ENCODE assay signal across 8 mouse cellular contexts in genomic region chr9:106822381-106823104, GRCm38 (mm10). TPM values are rescaled to one million over a fixed set of nuclear protein-coding genes. Genes with fewer than 3 reads are reported as not detected.
DNase-seq lines count a peak whose midpoint lies in the region; ATAC-seq and TF ChIP-seq lines count a peak whose summit lies in the region.

No protein-coding gene starts in this region.

- H3K27me3 ChIP-seq in MEL (ENCODE audit: control insufficient read depth in 1 of 2, insufficient read depth in 2 of 2, low read length in 2 of 2), result no peaks in the 10 kb centered on the region
- no peaks in the 10 kb centered on the region for H3K27me3 ChIP-seq in forebrain, postnatal 0 days (ENCODE audit: insufficient read depth, low read length)
- H3K27me3 ChIP-seq in lung, postnatal 0 days (replicated peaks; ENCODE audit: insufficient read depth, low read length), result no peaks in the 10 kb centered on the region

- peak; percentile 94 for DNase-seq in MEL (ENCODE audit: low read depth, low spot score)
- peak; percentile 70 for DNase-seq in cerebellum, adult 18-20 months
- DNase-seq in forebrain, postnatal 0 days, result peak; percentile 80
- DNase-seq in heart, postnatal 4 days, result peak; percentile 94
- peak; percentile 75 for DNase-seq in layer of hippocampus, adult 9-11 months
- DNase-seq in lung, postnatal 0 days (ENCODE audit: low spot score), result peak; percentile 96
- peak; percentile 80 for DNase-seq in ovary, postnatal 14 days (ENCODE audit: low spot score)
- DNase-seq in thymus, postnatal 25 days, result peak; percentile 89

- peaks cover 24% of the 10 kb centered on the region for H3K79me2 ChIP-seq in MEL (ENCODE audit: control insufficient read depth, insufficient read depth, low read length, poor library complexity)

- no peak for TF ChIP-seq RAD21 in MEL (IDR thresholded peaks at IDR 0.05; ENCODE audit: low read depth, low read length)

- H3K9me3 ChIP-seq in MEL (replicated peaks; ENCODE audit: insufficient read depth, low read length), result no peaks in the 10 kb centered on the region
- no peaks in the 10 kb centered on the region for H3K9me3 ChIP-seq in forebrain, postnatal 0 days (ENCODE audit: low read length)
- no peaks in the 10 kb centered on the region for H3K9me3 ChIP-seq in lung, postnatal 0 days (ENCODE audit: low read length)

- peak overlapping the region; percentile 95 for H3K4me2 ChIP-seq in forebrain, postnatal 0 days (ENCODE audit: low read depth)
- peak overlapping the region; percentile 64 for H3K4me2 ChIP-seq in lung, postnatal 0 days (replicated peaks; ENCODE audit: low read depth, low read length)

- peak overlapping the region; percentile 85 for H3K9ac ChIP-seq in MEL (ENCODE audit: control insufficient read depth, low read depth, low read length, poor library complexity, severe bottlenecking)
- H3K9ac ChIP-seq in forebrain, postnatal 0 days, result peak overlapping the region; percentile 77
- H3K9ac ChIP-seq in lung, postnatal 0 days (replicated peaks; ENCODE audit: low read depth), result peak overlapping the region; percentile 82

- peak; percentile 71 to 77 for TF ChIP-seq EP300 in MEL (IDR thresholded peaks at IDR 0.05; ENCODE audit: low read depth in 1 of 2, low read length in 2 of 2)
- TF ChIP-seq EP300 in lung, postnatal 0 days (IDR thresholded peaks at IDR 0.05), result no peak

- H3K4me3 ChIP-seq in MEL (ENCODE audit: control insufficient read depth in 1 of 2, insufficient read depth in 1 of 2, low read depth in 2 of 2, low read length in 2 of 2), result peak overlapping the region; percentile 66 to 74
- H3K4me3 ChIP-seq in forebrain, postnatal 0 days (ENCODE audit: low read depth, low read length), result peak overlapping the region; percentile 99
- peak overlapping the region; percentile 94 for H3K4me3 ChIP-seq in lung, postnatal 0 days (ENCODE audit: low read depth, low read length)

- ATAC-seq in forebrain, postnatal 0 days, result peak; percentile 14
- peak; percentile 80 for ATAC-seq in lung, postnatal 0 days

- 2% methylated on average over 32 of the region's 32 CpGs for WGBS in forebrain, postnatal 0 days
- WGBS in lung, postnatal 0 days, result under 1% methylated on average over 32 of the region's 32 CpGs

- peaks cover 2 to 14% of the 10 kb centered on the region in 2 experiments; a peak in 2 of 4 replicates for H3K36me3 ChIP-seq in MEL (ENCODE audit: control insufficient read depth in 1 of 2, insufficient read depth in 2 of 2, low read length in 2 of 2)
- H3K36me3 ChIP-seq in forebrain, postnatal 0 days (ENCODE audit: insufficient read depth), result no peaks in the 10 kb centered on the region
- H3K36me3 ChIP-seq in lung, postnatal 0 days (ENCODE audit: insufficient read depth, low read length), result no peaks in the 10 kb centered on the region

- H3K4me1 ChIP-seq in MEL (ENCODE audit: control insufficient read depth in 1 of 2, insufficient read depth in 2 of 2, low read length in 2 of 2), result peaks cover 0 to 6% of the 10 kb centered on the region in 2 experiments; a peak in 3 of 4 replicates
- H3K4me1 ChIP-seq in forebrain, postnatal 0 days (ENCODE audit: insufficient read depth), result no peaks in the 10 kb centered on the region
- H3K4me1 ChIP-seq in lung, postnatal 0 days (ENCODE audit: insufficient read depth, low read depth, low read length), result no peaks in the 10 kb centered on the region

- peak in 1 of 2 experiments; percentile 48; a peak in 2 of 4 replicates for TF ChIP-seq POLR2A in MEL (IDR thresholded peaks at IDR 0.05; ENCODE audit: control insufficient read depth in 1 of 2, insufficient read depth in 1 of 2, low read depth in 1 of 2, low read length in 2 of 2, poor library complexity in 1 of 2)

- TF ChIP-seq CTCF in MEL (IDR thresholded peaks at IDR 0.05 in 2 of 3, conservative IDR thresholded peaks at IDR 0.05 in 1 of 3; ENCODE audit: control insufficient read depth in 1 of 3, insufficient read depth in 1 of 3, low read depth in 2 of 3, low read length in 3 of 3, poor library complexity in 1 of 3, severe bottlenecking in 1 of 3), result no peak
- peak; percentile 10; the same call in 1 of the 2 replicates for TF ChIP-seq CTCF in forebrain, postnatal 0 days (IDR thresholded peaks at IDR 0.05; ENCODE audit: low read depth)
- TF ChIP-seq CTCF in lung, postnatal 0 days (IDR thresholded peaks at IDR 0.05), result peak; percentile 22; the same call in 1 of the 2 replicates

- H3K27ac ChIP-seq in MEL (ENCODE audit: control insufficient read depth, low read depth, low read length), result peak overlapping the region; percentile 93
- H3K27ac ChIP-seq in forebrain, postnatal 0 days (ENCODE audit: low read depth, low read length), result peak overlapping the region; percentile 87
- peak overlapping the region; percentile 97 for H3K27ac ChIP-seq in lung, postnatal 0 days (ENCODE audit: low read length)

TF ChIP-seq in MEL, 35 proteins besides CTCF, POLR2A, EP300 and RAD21:
- peak; percentile 91 for TF ChIP-seq ETS1 (IDR thresholded peaks at IDR 0.05; ENCODE audit: low read depth, low read length)
- TF ChIP-seq HCFC1 (IDR thresholded peaks at IDR 0.05; ENCODE audit: low read depth, low read length), result peak; percentile 64
- TF ChIP-seq ELF1 (IDR thresholded peaks at IDR 0.05; ENCODE audit: low read depth, low read length), result peak; percentile 76
- TF ChIP-seq TCF12 (IDR thresholded peaks at IDR 0.05; ENCODE audit: low read depth, low read length), result peak; percentile 46; the same call in 1 of the 2 replicates
- peak; percentile 35; the same call in 1 of the 2 replicates for TF ChIP-seq BHLHE40 (IDR thresholded peaks at IDR 0.05; ENCODE audit: borderline replicate concordance, low read depth, low read length)
- TF ChIP-seq MAFK (IDR thresholded peaks at IDR 0.05; ENCODE audit: borderline replicate concordance, low read depth, low read length), result 0 out of 2 replicates have a peak, but pooled peaks have one; percentile 21
- TF ChIP-seq USF2 (IDR thresholded peaks at IDR 0.05; ENCODE audit: borderline replicate concordance in 1 of 2, insufficient read depth in 1 of 2, low read depth in 1 of 2, low read length in 2 of 2), result no peak
- 0 out of 2 replicates have a peak, but pooled peaks have one; percentile 32 for TF ChIP-seq MYB (IDR thresholded peaks at IDR 0.05; ENCODE audit: low read depth, low read length)
- no peak for TF ChIP-seq TAL1 (IDR thresholded peaks at IDR 0.05; ENCODE audit: low read length)
- TF ChIP-seq NRF1 (IDR thresholded peaks at IDR 0.05; ENCODE audit: insufficient read depth, low read depth, low read length, poor library complexity, severe bottlenecking), result no peak
- no peak for TF ChIP-seq KAT2A (conservative IDR thresholded peaks at IDR 0.05; ENCODE audit: low read depth, low read length)
- 0 out of 2 replicates have a peak, but pooled peaks have one; percentile 48 for TF ChIP-seq MYC (IDR thresholded peaks at IDR 0.05; ENCODE audit: low read depth, low read length)
- peak; percentile 59; the same call in 1 of the 2 replicates for TF ChIP-seq ZKSCAN1 (IDR thresholded peaks at IDR 0.05; ENCODE audit: low read depth, low read length)
- TF ChIP-seq USF1 (IDR thresholded peaks at IDR 0.05; ENCODE audit: low read depth, low read length), result peak; percentile 10; the same call in 1 of the 2 replicates
- TF ChIP-seq NELFE (IDR thresholded peaks at IDR 0.05; ENCODE audit: low read depth, low read length), result peak; percentile 23
- TF ChIP-seq GATA1 (IDR thresholded peaks at IDR 0.05; ENCODE audit: low read depth, low read length), result peak; percentile 81
- TF ChIP-seq POLR2AphosphoS2 (IDR thresholded peaks at IDR 0.05; ENCODE audit: low read length), result 0 out of 2 replicates have a peak, but pooled peaks have one; percentile 15
- TF ChIP-seq CHD2 (IDR thresholded peaks at IDR 0.05; ENCODE audit: low read length), result no peak
- 0 out of 2 replicates have a peak, but pooled peaks have one; percentile 40 for TF ChIP-seq TBP (IDR thresholded peaks at IDR 0.05; ENCODE audit: low read depth, low read length)
- TF ChIP-seq RCOR1 (IDR thresholded peaks at IDR 0.05; ENCODE audit: low read depth, low read length), result 0 out of 2 replicates have a peak, but pooled peaks have one; percentile 34
- no peak; the same call in 1 of the 2 replicates for TF ChIP-seq ZMIZ1 (IDR thresholded peaks at IDR 0.05; ENCODE audit: low read depth, low read length)
- TF ChIP-seq SIN3A (IDR thresholded peaks at IDR 0.05; ENCODE audit: low read length), result peak; percentile 96
- TF ChIP-seq ZNF384 (IDR thresholded peaks at IDR 0.05; ENCODE audit: low read depth, low read length), result peak; percentile 100
- peak; percentile 77; the same call in 1 of the 2 replicates for TF ChIP-seq MXI1 (IDR thresholded peaks at IDR 0.05; ENCODE audit: low read depth, low read length)
- no peak for TF ChIP-seq CHD1 (IDR thresholded peaks at IDR 0.05; ENCODE audit: low read depth, low read length)
TF ChIP-seq in MEL: peak in this region for 18.

RNA-seq across cellular contexts. Expression of gene Dcaf1, which starts 0.9 kb away (rescaled TPM):
- total RNA-seq in MEL (2012; rRNA removed), result 56.3 and 57.3 TPM in 2 replicates
- polyA plus RNA-seq in MEL (2012; ENCODE audit: insufficient read depth in 1 of 2, insufficient read length in 2 of 2, low read depth in 1 of 2, low replicate concordance in 2 of 2, missing spikeins in 1 of 2), result 100 to 1,000 TPM in 1 of 2 experiments, 10 to 100 TPM in 1; 58.7 to 131 TPM
- 25.0 and 33.7 TPM in 2 replicates for total RNA-seq in forebrain, postnatal 0 days (2014; rRNA removed)
- 4.7 and 8.0 TPM in 2 replicates for polyA plus RNA-seq in forebrain, postnatal 0 days (2015; fragmentation: Nextera tagmentation; extraction: Ambion mirVana)
- 10 to 100 TPM; 28.8 to 29.5 TPM for total RNA-seq in heart, postnatal 4 days (2021)
- 5.9 and 7.2 TPM in 2 replicates for polyA plus RNA-seq in lung, postnatal 0 days (2015; fragmentation: Nextera tagmentation; extraction: Ambion mirVana)

RNA-seq across cellular contexts. Expression of gene Rad54l2, which starts 33.5 kb away (rescaled TPM):
- 11.9 and 13.3 TPM in 2 replicates for total RNA-seq in MEL (2012; rRNA removed)
- polyA plus RNA-seq in MEL (2012; ENCODE audit: insufficient read depth in 1 of 2, insufficient read length in 2 of 2, low read depth in 1 of 2, low replicate concordance in 2 of 2, missing spikeins in 1 of 2), result 10 to 100 TPM; 15.5 to 27.2 TPM
- total RNA-seq in forebrain, postnatal 0 days (2014; rRNA removed), result 18.6 and 22.7 TPM in 2 replicates
- 1.7 and 3.6 TPM in 2 replicates for polyA plus RNA-seq in forebrain, postnatal 0 days (2015; fragmentation: Nextera tagmentation; extraction: Ambion mirVana)
- total RNA-seq in heart, postnatal 4 days (2021), result 10 to 100 TPM; 17.8 to 18.2 TPM
- 2.5 and 2.8 TPM in 2 replicates for polyA plus RNA-seq in lung, postnatal 0 days (2015; fragmentation: Nextera tagmentation; extraction: Ambion mirVana)

Comparison
In these comparisons a context has a peak if more than half of its experiments do, and no peak if none do; other contexts are left out.
1. Peak in every context shown above with its lines: DNase-seq, ATAC-seq, H3K4me3 ChIP-seq and H3K27ac ChIP-seq.
2. CTCF ChIP-seq: peak in forebrain, postnatal 0 days (single experiment) and lung, postnatal 0 days (single experiment); none in MEL (0 of 3).